Mouse (Mus musculus) liver, embryonic 13.5 days (tissue): ENCODE data around the gene Mfap1a. TPM values are rescaled to one million over a fixed set of nuclear protein-coding genes. Genes with fewer than 3 reads are reported as not detected.
"Not testable (repeated sequence)": the region's sequence is repeated elsewhere in the genome, so short reads cannot be mapped to it uniquely, and the experiment has no call there.

ENCODE experiments used
- ATAC-seq: fragments of 200-750 bp; cut with Nextera tagmentation; 2 replicates; pipeline ENCODE4 v1.8.0; 2017; ENCODE audit warnings: low read depth, mild to moderate bottlenecking, moderate number of reproducible peaks, moderate library complexity
- DNase-seq: peaks from one replicate; pipeline ENCODE4 v3.0.0; 2022
- H3K27ac ChIP-seq: fragments of 300-500 bp; sonication (generic); 2 replicates; pipeline ENCODE4 v1.5.1; 2015; ENCODE audit warnings: moderate library complexity, mild to moderate bottlenecking, inconsistent platforms
- H3K27me3 ChIP-seq: fragments of 300-500 bp; sonication (generic); 2 replicates; pipeline ENCODE4 v1.6.1; 2015; ENCODE audit warnings: mild to moderate bottlenecking, inconsistent platforms
- H3K36me3 ChIP-seq: fragments of 300-500 bp; sonication (generic); 2 replicates; pipeline ENCODE4 v1.6.1; 2015; ENCODE audit warnings: mild to moderate bottlenecking, inconsistent platforms
- H3K4me1 ChIP-seq: fragments of 300-500 bp; sonication (generic); replicated peaks from 2 replicates; pipeline ENCODE4 v1.6.1; 2015; ENCODE audit warnings: inconsistent platforms
- H3K4me2 ChIP-seq: fragments of 300-500 bp; sonication (generic); 2 replicates; pipeline ENCODE4 v1.6.1; 2015; ENCODE audit warnings: inconsistent platforms, mild to moderate bottlenecking, moderate library complexity
- H3K4me3 ChIP-seq: fragments of 300-500 bp; sonication (generic); replicated peaks from 2 replicates; pipeline ENCODE4 v1.5.1; 2015; ENCODE audit warnings: mild to moderate bottlenecking, inconsistent platforms
- H3K9ac ChIP-seq: fragments of 300-500 bp; sonication (generic); 2 replicates; pipeline ENCODE4 v1.6.1; 2015; ENCODE audit warnings: mild to moderate bottlenecking, inconsistent platforms
- H3K9me3 ChIP-seq: fragments of 300-500 bp; sonication (generic); replicated peaks from 2 replicates; pipeline ENCODE4 v1.6.1; 2016; ENCODE audit warnings: inconsistent platforms
- WGBS: fragments of 180-500 bp; shearing (Covaris S2); methylation state at CpG from one replicate; pipeline ENCODE4 v1.1.7; 2015; ENCODE audit not compliant: insufficient replicate concordance; 5-methylcytosine and 5-hydroxymethylcytosine counted together
- polyA plus RNA-seq: library from polyadenylated mRNA; unstranded; fragments of >200 nt; fragmentation: Nextera tagmentation; extraction: Ambion mirVana; gene quantifications from 2 replicates; pipeline ENCODE4 v1.2.1, GENCODE M21; 2015

Gene Mfap1a
- polyA plus RNA-seq = 14.0 and 16.0 TPM in 2 replicates

GRCm38 (mm10) chr2:121505942-121506882 lies at the start of gene Mfap1a, which contains the start of gene Wdr76:
Gene Mfap1a (minus strand): TSS chr2:121506665.
Gene Wdr76 (plus strand): TSS chr2:121506723.
- ATAC-seq (peak; percentile 93), DNase-seq (peak; percentile 84)
- peak within 1 kb of the TSS; percentile 72 for H3K4me3 ChIP-seq
- peak within 1 kb of the TSS; percentile 79 for H3K27ac ChIP-seq
- H3K4me2 ChIP-seq = peak within 1 kb of the TSS; percentile 80
- 2% methylated on average over 42 of the region's 42 CpGs for WGBS
- peaks cover 43% of the 10 kb centered on the region for H3K4me1 ChIP-seq
- not testable (repeated sequence) for H3K27me3 ChIP-seq, H3K9me3 ChIP-seq
- peaks cover 39% of the 10 kb centered on the region for H3K36me3 ChIP-seq
- peak within 1 kb of the TSS; percentile 81 for H3K9ac ChIP-seq

- DNase-seq = no peak
- H3K4me2 ChIP-seq = no peak overlapping the region
- no peak overlapping the region for H3K27ac ChIP-seq
- H3K27me3 ChIP-seq = no peaks in the 10 kb centered on the region
- peaks cover 8% of the 10 kb centered on the region for H3K36me3 ChIP-seq
- no peaks in the 10 kb centered on the region for H3K4me1 ChIP-seq
- no peak overlapping the region for H3K4me3 ChIP-seq
- no peak overlapping the region for H3K9ac ChIP-seq
- WGBS = 79% methylated on average over 8 of the region's 8 CpGs
- no peak for ATAC-seq
- no peaks in the 10 kb centered on the region for H3K9me3 ChIP-seq
Observed at GRCm38 (mm10) chr2:121551271-121551670, 44.8 kb upstream of the Mfap1a start.

GRCm38 (mm10) chr2:121549630-121550029 lies 43.2 kb upstream of the Mfap1a start:
- 88% methylated on average over 6 of the region's 6 CpGs for WGBS
- Histone ChIP-seq H3K4me1 (no peaks in the 10 kb centered on the region), H3K36me3 (peaks cover 21% of the 10 kb centered on the region), H3K27ac (no peak overlapping the region), H3K4me2 (no peak overlapping the region), H3K27me3 (no peaks in the 10 kb centered on the region), H3K4me3 (no peak overlapping the region), H3K9me3 (no peaks in the 10 kb centered on the region), H3K9ac (no peak overlapping the region)
- ATAC-seq (no peak), DNase-seq (no peak)

GRCm38 (mm10) chr2:121544829-121545228 lies 38.4 kb upstream of the Mfap1a start:
- Histone ChIP-seq H3K27ac (no peak overlapping the region), H3K36me3 (peaks cover 62% of the 10 kb centered on the region), H3K27me3 (no peaks in the 10 kb centered on the region), H3K9me3 (no peaks in the 10 kb centered on the region), H3K4me2 (no peak overlapping the region), H3K4me1 (no peaks in the 10 kb centered on the region), H3K4me3 (no peak overlapping the region), H3K9ac (no peak overlapping the region)
- DNase-seq = no peak
- no peak for ATAC-seq
- WGBS = 92% methylated on average over 3 of the region's 3 CpGs

GRCm38 (mm10) chr2:121525056-121525455 lies 18.6 kb upstream of the Mfap1a start:
- ATAC-seq = no peak
- peaks cover 66% of the 10 kb centered on the region for H3K36me3 ChIP-seq
- no peaks in the 10 kb centered on the region for H3K9me3 ChIP-seq
- no peak overlapping the region for H3K4me2 ChIP-seq
- no peaks in the 10 kb centered on the region for H3K27me3 ChIP-seq
- H3K4me3 ChIP-seq = no peak overlapping the region
- no peaks in the 10 kb centered on the region for H3K4me1 ChIP-seq
- H3K9ac ChIP-seq = no peak overlapping the region
- DNase-seq = no peak
- H3K27ac ChIP-seq = no peak overlapping the region
- 79% methylated on average over 2 of the region's 2 CpGs for WGBS

- WGBS = 87% methylated on average over 3 of the region's 3 CpGs
- H3K4me3 ChIP-seq, H3K27ac ChIP-seq, H3K27me3 ChIP-seq, DNase-seq, H3K9ac ChIP-seq, H3K9me3 ChIP-seq, ATAC-seq, H3K4me2 ChIP-seq, H3K4me1 ChIP-seq: not testable (repeated sequence)
- peaks cover 72% of the 10 kb centered on the region for H3K36me3 ChIP-seq
Observed at GRCm38 (mm10) chr2:121522830-121523229, 16.4 kb upstream of the Mfap1a start.

- WGBS = 74% methylated on average over 2 of the region's 2 CpGs
- H3K9ac ChIP-seq = no peak overlapping the region
- H3K36me3 ChIP-seq = peaks cover 77% of the 10 kb centered on the region
- no peak for DNase-seq
- no peaks in the 10 kb centered on the region for H3K9me3 ChIP-seq
- ATAC-seq = no peak
- H3K27ac ChIP-seq = no peak overlapping the region
- no peaks in the 10 kb centered on the region for H3K27me3 ChIP-seq
- no peak overlapping the region for H3K4me2 ChIP-seq
- no peaks in the 10 kb centered on the region for H3K4me1 ChIP-seq
- no peak overlapping the region for H3K4me3 ChIP-seq
Observed at GRCm38 (mm10) chr2:121522006-121522405, 15.5 kb upstream of the Mfap1a start.

- H3K27me3 ChIP-seq, H3K9ac ChIP-seq, H3K4me2 ChIP-seq, ATAC-seq, H3K27ac ChIP-seq, H3K9me3 ChIP-seq, DNase-seq, H3K4me3 ChIP-seq, H3K4me1 ChIP-seq: not testable (repeated sequence)
- WGBS = 89% methylated on average over 4 of the region's 4 CpGs
- peaks cover 77% of the 10 kb centered on the region for H3K36me3 ChIP-seq
Observed at GRCm38 (mm10) chr2:121518711-121519110, 12.2 kb upstream of the Mfap1a start.

GRCm38 (mm10) chr2:121518106-121518505 lies 11.6 kb upstream of the Mfap1a start:
- H3K27ac ChIP-seq = no peak overlapping the region
- no peaks in the 10 kb centered on the region for H3K4me1 ChIP-seq
- no peaks in the 10 kb centered on the region for H3K27me3 ChIP-seq
- H3K4me2 ChIP-seq = no peak overlapping the region
- H3K4me3 ChIP-seq = no peak overlapping the region
- 89% methylated on average over 5 of the region's 5 CpGs for WGBS
- ATAC-seq = no peak
- no peak for DNase-seq
- peaks cover 75% of the 10 kb centered on the region for H3K36me3 ChIP-seq
- no peak overlapping the region for H3K9ac ChIP-seq
- H3K9me3 ChIP-seq = no peaks in the 10 kb centered on the region

- no peaks in the 10 kb centered on the region for H3K9me3 ChIP-seq
- 82% methylated on average over 4 of the region's 4 CpGs for WGBS
- H3K36me3 ChIP-seq = peaks cover 86% of the 10 kb centered on the region
- H3K9ac ChIP-seq = no peak overlapping the region
- H3K4me1 ChIP-seq = peaks cover 34% of the 10 kb centered on the region
- no peak overlapping the region for H3K4me2 ChIP-seq
- DNase-seq = no peak
- ATAC-seq = no peak
- H3K27ac ChIP-seq = no peak overlapping the region
- H3K27me3 ChIP-seq = no peaks in the 10 kb centered on the region
- no peak overlapping the region for H3K4me3 ChIP-seq
Observed at GRCm38 (mm10) chr2:121514211-121514610, 7.7 kb upstream of the Mfap1a start.

- H3K27me3 ChIP-seq, H3K4me3 ChIP-seq, ATAC-seq, DNase-seq, H3K9me3 ChIP-seq, H3K4me2 ChIP-seq, H3K27ac ChIP-seq: not testable (repeated sequence)
- Histone ChIP-seq H3K9ac (peak overlapping the region; percentile 19; the same call in 1 of the 2 replicates), H3K36me3 (peaks cover 86% of the 10 kb centered on the region), H3K4me1 (peaks cover 44% of the 10 kb centered on the region)
- WGBS = 83% methylated on average over 5 of the region's 5 CpGs
Observed at GRCm38 (mm10) chr2:121512991-121513765, 6.7 kb upstream of the Mfap1a start.
